Mouse (Mus musculus) urinary bladder, postnatal 25 days (tissue): ENCODE measurements around the gene Usp35.

ENCODE experiments used
- DNase-seq: peaks from one replicate; pipeline ENCODE4 v3.0.0; 2022; ENCODE audit warnings: low spot score

The Usp35 gene

DNA sequence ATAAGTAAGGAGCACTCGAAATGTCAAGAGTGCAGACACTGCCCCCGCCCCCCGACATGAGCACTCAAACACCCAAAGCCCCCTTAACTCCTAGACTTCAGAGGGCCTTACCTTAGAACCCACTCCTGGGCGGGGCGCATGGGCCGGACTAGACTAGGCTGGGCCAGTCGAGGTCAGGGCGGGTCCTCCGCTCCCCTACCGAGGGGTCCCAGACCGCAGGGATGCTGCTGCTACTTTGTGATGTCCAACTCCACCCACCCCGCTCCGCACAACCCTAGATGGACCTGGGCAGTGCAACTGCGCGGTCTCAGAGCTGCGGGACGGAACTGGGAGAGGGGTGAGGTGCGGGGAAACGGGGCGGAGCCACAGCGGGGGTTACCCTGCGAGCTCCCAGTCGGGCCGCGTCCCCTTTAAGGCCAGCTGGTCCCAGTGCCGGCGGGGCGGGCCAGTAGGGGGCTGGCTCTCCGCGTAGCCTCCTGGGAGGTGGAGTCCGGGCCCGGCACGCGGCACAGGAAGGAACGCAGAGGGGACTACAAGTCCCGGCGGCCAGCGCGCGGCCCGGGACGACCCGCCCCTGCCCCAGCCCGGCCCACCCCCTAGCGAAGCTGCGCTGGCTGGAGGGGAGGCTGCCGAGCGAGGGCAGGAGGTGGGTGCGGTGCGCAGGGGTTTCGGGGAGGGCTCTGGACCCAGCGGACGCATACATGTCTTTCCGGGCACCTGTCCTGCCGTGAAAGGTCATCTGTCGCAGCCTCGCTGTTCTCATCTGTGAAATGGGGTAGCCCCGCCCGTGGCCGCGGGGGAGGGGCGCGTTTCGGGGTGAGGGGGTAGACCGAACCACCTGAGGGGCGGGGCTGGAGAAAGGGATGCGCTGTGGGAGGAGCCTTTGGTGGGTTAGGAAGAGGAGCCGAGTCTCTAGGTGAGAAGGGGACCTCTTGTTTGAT lies at the start of gene Usp35, which contains the start of gene Kctd21:
Gene Usp35, minus strand, starts transcription at position 295 of the 941 bp plus-strand sequence.
Gene Kctd21, plus strand, starts transcription at position 602 of the 941 bp plus-strand sequence.
- peak; percentile 86 for DNase-seq

DNA sequence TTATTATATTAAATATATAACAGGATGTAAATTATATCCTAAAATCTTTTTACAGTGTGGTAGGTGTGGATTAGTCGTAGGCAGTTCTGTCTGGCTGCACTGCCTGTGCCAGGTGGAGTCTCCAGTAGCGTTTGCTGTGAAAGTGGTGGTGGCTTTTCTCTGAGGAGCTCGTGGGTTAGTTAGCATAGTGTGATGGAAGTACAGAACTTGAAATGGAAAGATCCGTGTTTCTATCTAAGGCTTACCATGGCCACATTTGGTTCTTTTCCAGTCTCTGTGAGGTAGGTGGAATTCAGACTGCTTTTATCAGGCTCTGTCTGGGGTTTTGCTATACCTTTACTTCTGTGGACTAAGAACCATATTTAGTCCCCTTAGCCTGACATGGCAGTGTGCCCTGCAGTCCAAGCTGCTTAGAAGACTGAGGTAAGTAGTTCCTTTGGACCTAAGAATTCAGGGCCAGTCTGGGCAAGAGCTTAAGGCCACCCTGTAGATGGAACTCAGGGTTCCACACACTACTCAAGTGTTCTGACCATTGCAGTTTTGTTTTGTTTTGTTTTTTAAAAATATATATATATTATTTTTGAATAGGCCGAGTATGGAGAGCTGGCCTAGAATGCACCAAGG lies 48.8 kb upstream of the Usp35 start:
- no peak for DNase-seq

DNA sequence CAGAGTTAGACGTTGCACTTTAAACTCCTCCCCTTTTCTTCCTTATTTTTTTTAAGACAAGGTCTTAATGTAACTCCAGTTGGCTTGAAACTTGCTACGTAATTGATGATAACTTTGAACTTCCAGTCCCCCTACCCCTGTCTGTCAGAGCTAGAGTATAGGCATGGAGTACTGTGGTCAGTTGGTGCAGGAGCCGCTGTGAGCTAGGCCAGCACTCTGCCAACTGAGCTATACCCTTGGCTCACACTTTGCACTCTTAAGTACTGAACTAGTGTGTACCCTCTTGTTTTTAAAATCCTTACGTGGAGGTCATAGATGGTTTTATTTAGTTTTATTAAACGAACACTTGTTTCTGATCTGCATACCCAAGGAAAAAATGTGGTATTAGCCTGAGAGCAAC lies 47.5 kb upstream of the Usp35 start:
- no peak for DNase-seq

DNA sequence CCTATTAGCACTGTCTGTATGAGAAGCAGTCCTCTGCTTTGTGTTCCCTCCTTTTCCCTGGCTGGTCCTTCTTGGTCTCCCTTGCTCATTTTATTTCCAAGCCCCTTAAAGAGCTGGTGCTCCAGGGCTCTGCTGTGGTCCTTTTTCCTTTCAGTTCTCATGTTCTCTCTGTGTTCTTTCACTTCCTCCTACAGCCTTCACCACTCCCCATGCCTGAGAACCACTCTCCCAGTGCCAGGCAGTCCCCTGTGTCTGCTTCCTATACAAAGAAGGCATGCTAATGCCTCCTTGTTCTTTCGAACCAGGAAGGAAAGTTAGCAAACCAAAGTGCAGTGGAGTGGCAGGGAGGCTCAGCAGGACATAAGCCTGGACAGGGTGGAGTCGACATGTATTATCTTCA lies 44.1 kb upstream of the Usp35 start:
- DNase-seq = no peak

DNA sequence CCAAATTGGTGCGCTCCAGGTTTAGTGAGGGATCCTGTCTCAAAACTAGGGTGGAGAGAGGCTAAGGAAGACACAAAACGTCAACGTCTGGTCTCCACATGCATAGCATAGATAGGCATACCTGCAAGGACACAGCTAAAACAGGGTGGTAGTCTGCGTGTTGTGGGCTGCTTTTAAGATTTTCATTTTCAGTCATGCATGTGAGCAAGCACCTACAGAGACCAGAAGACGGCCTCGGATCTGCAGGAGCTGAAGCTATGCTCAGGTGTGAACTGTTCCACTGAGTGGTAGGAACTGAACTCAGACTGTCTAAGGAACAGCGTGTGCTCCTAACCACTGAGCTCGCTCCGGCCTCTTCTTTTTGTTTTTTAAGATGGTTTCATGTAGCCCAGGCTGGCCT lies 43.3 kb upstream of the Usp35 start:
- no peak for DNase-seq

- DNase-seq = no peak
These were observed 34.1 kb upstream of the Usp35 start for GRCm38 (mm10) chr7:97365887-97366286.

GRCm38 (mm10) chr7:97361467-97361866 lies 29.6 kb upstream of the Usp35 start:
- DNase-seq = no peak

DNA sequence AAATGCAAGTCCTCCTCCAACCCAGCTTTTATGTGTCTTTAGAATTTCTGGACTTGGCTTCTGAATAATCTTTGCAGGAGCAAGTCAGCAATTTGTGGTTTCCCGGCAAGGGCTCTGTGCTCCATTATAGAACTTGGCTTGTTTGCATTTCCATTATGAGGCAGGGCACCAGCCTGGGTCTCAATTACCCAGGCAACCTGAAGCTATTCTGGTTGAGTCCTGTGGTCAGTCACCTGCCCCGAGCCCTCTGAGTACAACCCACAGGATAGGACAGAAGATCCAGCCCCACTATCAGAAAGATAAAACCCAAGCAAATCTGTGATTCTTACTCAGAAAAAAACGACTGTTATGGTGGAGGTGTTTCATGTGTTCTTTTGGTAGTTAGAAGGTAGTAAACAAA lies 29.1 kb upstream of the Usp35 start:
- DNase-seq = no peak

- no peak for DNase-seq
These were observed 28.3 kb upstream of the Usp35 start for GRCm38 (mm10) chr7:97360166-97360565.

GRCm38 (mm10) chr7:97358347-97358746 lies 26.5 kb upstream of the Usp35 start:
- DNase-seq = no peak

DNA sequence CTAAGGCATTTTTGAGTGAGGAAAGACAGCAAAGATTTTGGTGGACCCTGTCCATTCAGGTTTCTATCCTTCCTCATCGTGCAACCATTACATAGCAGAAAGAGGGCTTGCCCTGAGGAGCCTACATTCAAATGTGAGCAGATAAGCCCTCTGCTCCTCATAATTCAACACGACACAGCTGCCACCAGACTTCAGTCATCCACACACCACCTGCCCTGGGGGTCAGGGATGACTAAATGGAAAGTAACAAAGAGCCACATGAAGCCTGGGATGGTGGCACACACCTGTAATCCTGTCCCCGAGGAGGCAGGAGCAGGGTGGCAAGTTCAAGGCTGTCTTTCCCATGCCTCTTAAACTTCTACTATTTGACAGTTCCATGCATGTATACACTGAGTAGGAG lies 26.0 kb upstream of the Usp35 start:
- no peak for DNase-seq

DNA sequence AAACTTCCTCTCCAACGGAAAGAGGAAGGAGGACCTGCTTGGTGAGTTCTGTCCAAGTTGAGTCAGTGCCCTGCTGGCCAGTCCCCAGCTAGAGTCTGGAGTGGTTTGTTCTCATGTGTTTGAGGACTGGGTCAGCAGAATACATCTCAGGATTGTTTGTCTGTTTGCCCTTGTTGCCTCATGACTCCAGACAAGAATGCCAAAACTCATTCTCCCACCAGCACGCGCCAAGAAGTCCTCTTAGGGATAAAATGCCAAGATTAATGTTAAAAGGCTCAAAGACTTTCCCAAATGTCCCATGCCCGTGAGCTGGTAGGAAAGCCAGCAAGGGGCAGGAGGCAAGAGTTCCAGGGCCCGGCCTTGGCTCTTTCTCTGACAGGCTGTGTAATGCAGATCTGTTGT lies 25.1 kb upstream of the Usp35 start:
- no peak for DNase-seq

DNA sequence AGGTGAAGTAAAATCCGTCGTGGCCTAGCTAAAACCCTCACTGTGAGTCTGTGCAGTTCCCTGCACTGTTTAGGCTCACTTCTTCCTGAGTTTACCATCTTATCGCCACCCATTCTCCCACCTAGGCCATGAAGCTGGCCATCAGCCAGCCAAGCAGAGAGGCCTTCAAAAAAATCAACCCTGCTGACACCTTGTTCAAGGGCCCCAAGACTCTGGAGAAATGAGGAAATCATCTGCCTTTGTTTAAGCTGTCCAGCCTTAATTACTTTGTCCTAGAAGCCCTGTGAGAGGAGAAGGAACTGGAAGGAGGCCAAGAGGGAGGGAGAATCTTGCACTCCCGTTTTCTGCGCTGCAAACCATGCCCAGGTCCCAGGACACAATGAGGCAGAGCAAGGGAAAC lies 24.4 kb upstream of the Usp35 start:
- no peak for DNase-seq

GRCm38 (mm10) chr7:97355068-97355841 lies 23.4 kb upstream of the Usp35 start:
- no peak for DNase-seq

GRCm38 (mm10) chr7:97353356-97353755 lies 21.5 kb upstream of the Usp35 start:
- DNase-seq = no peak

GRCm38 (mm10) chr7:97351792-97352513 lies 20.1 kb upstream of the Usp35 start:
- no peak for DNase-seq

- no peak for DNase-seq
These were observed 19.1 kb upstream of the Usp35 start for GRCm38 (mm10) chr7:97350891-97351290.

DNA sequence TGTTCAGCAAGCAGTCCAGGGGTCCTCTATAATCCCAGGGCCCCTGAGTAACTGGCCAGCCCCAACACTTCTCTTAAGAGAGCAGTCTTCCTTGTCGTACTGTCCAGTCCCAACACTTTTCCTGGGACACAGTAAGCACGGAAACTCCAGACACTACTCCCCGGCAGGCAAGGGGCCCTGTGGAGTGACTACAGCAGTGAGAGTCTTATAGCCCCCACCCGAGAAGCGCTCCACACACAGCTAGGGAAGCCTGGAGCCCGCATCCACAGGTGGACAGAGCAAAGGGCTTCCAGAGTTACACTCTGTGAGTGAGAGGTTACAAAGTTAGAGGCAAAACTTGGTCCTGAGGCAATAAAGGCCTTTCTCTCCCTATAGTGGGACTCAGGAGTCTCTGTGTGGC lies 17.6 kb upstream of the Usp35 start:
- DNase-seq = no peak

DNA sequence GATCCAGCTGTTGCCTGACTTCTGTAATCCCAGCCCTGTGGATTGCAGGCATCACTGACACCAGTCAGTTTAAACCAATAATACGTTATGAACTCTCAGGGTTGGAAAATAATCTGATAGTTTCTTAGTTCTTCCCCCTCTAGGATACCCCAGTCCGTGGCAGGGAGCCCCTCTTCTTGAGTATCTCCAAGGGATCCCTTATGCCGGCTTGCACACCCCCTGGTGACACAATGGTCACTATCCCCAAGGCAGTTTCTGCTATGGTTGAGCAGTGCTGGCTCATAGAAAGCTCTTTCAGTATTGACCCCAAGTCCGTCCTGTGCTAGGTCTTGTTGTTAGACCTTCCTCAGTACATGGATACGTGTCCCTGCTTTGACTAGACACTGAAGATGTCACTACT lies 17.0 kb upstream of the Usp35 start:
- no peak for DNase-seq

DNA sequence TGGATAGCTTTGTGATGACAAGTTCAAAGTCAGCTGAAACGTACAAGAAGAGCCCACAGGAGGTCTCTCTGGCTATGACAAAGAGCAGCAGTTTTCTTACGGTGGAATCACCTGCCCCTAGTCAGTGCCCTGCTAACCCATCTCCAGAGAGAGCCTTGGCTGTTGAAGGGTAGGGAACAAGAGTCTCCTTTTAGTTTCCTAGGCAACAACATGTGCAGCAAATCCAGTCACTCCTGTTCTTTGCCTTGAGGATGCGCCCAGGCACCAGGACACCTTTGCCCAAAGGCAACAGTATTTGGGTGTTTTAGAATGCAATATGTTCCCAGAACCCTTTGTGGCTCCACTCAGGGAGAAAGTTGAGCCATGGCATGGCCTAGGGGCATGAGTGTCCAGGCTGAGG lies 16.5 kb upstream of the Usp35 start:
- no peak for DNase-seq

DNA sequence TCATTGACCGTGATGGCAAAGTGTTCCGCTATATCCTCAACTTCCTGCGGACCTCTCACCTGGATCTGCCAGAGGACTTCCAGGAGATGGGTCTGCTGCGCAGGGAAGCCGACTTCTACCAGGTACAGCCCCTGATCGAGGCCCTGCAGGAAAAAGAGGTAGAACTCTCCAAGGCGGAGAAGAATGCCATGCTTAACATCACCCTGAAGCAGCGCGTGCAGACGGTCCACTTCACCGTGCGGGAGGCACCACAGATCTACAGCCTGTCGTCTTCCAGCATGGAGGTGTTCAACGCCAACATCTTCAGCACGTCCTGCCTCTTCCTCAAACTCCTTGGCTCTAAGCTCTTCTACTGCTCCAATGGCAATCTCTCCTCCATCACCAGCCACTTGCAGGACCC lies 15.6 kb upstream of the Usp35 start:
- DNase-seq = no peak

GRCm38 (mm10) chr7:97346822-97347166 lies 15.0 kb upstream of the Usp35 start:
- no peak for DNase-seq
